Mouse (Mus musculus): ENCODE measurements around the gene Pnpla2. TPM values are rescaled to one million over a fixed set of nuclear protein-coding genes. Genes with fewer than 3 reads are reported as not detected.
"Not testable (repeated sequence)": the region's sequence is repeated elsewhere in the genome, so short reads cannot be mapped to it uniquely, and the experiment has no call there.

Gene Pnpla2
- polyA plus RNA-seq, 1 experiment from 2014 or later, result 17.2 TPM

DNA sequence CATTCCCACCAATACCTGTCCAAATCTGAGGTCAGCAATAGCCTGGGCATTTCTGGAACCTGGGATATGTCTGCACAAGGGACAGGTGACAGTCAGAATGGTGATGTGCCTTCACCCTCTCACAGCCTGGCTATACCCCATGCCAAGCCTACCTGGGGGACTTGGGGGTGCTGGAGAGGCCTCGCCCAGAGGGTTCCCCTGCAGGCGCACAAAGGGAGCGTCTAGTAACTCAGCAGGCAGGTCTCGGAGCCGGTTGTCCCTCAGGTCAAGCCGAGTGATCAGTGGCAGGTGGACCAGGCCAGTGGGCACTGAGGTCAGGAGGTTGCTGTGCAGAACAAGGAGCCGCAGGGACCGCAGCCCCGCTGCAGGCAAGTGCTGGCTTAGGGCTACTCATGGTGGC is 13.5 kb upstream of the Pnpla2 start:
- Histone ChIP-seq H3K27ac (replicated peaks) (no peak overlapping the region), H3K9ac (replicated peaks) (no peak overlapping the region), H3K4me3 (replicated peaks) (no peak overlapping the region), H3K9me3 (replicated peaks) (no peaks in the 10 kb centered on the region), H3K36me3 (no peaks in the 10 kb centered on the region), H3K4me1 (peaks cover 45% of the 10 kb centered on the region), H3K4me2 (no peak overlapping the region), H3K27me3 (replicated peaks) (no peaks in the 10 kb centered on the region)
- 94% methylated on average over 9 of the region's 9 CpGs for WGBS
- no peak for ATAC-seq (ENCODE audit: low FRiP score)

GRCm38 (mm10) chr7:141442199-141442598 is 12.8 kb upstream of the Pnpla2 start:
- Histone ChIP-seq H3K27me3 (replicated peaks) (no peaks in the 10 kb centered on the region), H3K9me3 (replicated peaks) (no peaks in the 10 kb centered on the region), H3K4me2 (peak overlapping the region; percentile 68; the same call in 1 of the 2 replicates), H3K9ac (replicated peaks) (0 out of 2 replicates have a peak overlapping the region, but pooled peaks have one; percentile 7), H3K4me3 (replicated peaks) (no peak overlapping the region), H3K27ac (replicated peaks) (no peak overlapping the region), H3K4me1 (peaks cover 43% of the 10 kb centered on the region), H3K36me3 (no peaks in the 10 kb centered on the region)
- no peak for ATAC-seq (ENCODE audit: low FRiP score)
- 93% methylated on average over 13 of the region's 13 CpGs for WGBS

- Histone ChIP-seq H3K4me1 (peaks cover 39% of the 10 kb centered on the region), H3K9ac (replicated peaks) (peak overlapping the region; percentile 38; the same call in 1 of the 2 replicates), H3K4me3 (replicated peaks) (peak overlapping the region; percentile 38), H3K27me3 (replicated peaks) (no peaks in the 10 kb centered on the region), H3K36me3 (no peaks in the 10 kb centered on the region), H3K27ac (replicated peaks) (no peak overlapping the region), H3K4me2 (peak overlapping the region; percentile 68), H3K9me3 (replicated peaks) (no peaks in the 10 kb centered on the region)
- ATAC-seq (ENCODE audit: low FRiP score), result no peak
- WGBS, result 25% methylated on average over 12 of the region's 12 CpGs
Measured at GRCm38 (mm10) chr7:141443081-141443821, 11.7 kb upstream of the Pnpla2 start.

GRCm38 (mm10) chr7:141443828-141444237 is 11.2 kb upstream of the Pnpla2 start, which contains the start of gene Pidd1:
Pidd1 (minus strand) TSS chr7:141444025.
- peak within 1 kb of the TSS; percentile 68 for H3K4me2 ChIP-seq

DNA sequence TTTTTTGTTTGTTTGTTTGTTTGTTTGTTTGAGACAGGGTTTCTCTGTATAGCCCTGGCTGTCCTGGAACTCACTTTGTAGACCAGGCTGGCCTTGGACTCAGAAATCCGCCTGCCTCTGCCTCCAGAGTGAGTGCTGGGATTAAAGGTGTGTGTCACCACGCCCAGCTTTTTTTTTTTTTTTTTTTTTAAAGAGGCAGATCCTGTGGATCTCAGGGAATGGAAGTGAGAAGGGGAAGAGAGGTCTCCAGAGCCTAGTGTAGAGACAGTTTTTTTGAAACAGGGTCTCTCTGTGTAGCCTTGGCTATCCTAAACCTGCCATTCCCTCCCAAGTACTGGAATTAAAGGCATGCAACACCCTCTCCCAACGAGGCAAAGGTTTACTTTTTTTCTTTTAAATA is 8.6 kb upstream of the Pnpla2 start:
- H3K9ac ChIP-seq (replicated peaks); H3K4me3 ChIP-seq (replicated peaks); H3K27me3 ChIP-seq (replicated peaks); ATAC-seq (ENCODE audit: low FRiP score); H3K9me3 ChIP-seq (replicated peaks): not testable (repeated sequence)
- H3K4me1 ChIP-seq, result peaks cover 43% of the 10 kb centered on the region
- 89% methylated on average over 3 of the region's 3 CpGs for WGBS
- H3K27ac ChIP-seq (replicated peaks), result peak overlapping the region; percentile 96; the same call in 1 of the 2 replicates
- peak overlapping the region; percentile 66 for H3K4me2 ChIP-seq
- peaks cover 24% of the 10 kb centered on the region for H3K36me3 ChIP-seq

More at GRCm38 (mm10) chr7:141443828-141444237, 11.2 kb upstream of the Pnpla2 start, which contains the start of gene Pidd1:
- peak within 1 kb of the TSS; percentile 38; the same call in 1 of the 2 replicates for H3K9ac ChIP-seq (replicated peaks)
- H3K36me3 ChIP-seq, result 0 out of 2 replicates have a peak, but pooled peaks cover 4% of the 10 kb centered on the region
- no peak for ATAC-seq (ENCODE audit: low FRiP score)
- peak within 1 kb of the TSS; percentile 38 for H3K4me3 ChIP-seq (replicated peaks)
- H3K9me3 ChIP-seq (replicated peaks), result no peaks in the 10 kb centered on the region
- peaks cover 43% of the 10 kb centered on the region for H3K4me1 ChIP-seq
- H3K27ac ChIP-seq (replicated peaks), result no peak within 1 kb of the TSS
- no peaks in the 10 kb centered on the region for H3K27me3 ChIP-seq (replicated peaks)
- WGBS, result under 1% methylated on average over 25 of the region's 25 CpGs

DNA sequence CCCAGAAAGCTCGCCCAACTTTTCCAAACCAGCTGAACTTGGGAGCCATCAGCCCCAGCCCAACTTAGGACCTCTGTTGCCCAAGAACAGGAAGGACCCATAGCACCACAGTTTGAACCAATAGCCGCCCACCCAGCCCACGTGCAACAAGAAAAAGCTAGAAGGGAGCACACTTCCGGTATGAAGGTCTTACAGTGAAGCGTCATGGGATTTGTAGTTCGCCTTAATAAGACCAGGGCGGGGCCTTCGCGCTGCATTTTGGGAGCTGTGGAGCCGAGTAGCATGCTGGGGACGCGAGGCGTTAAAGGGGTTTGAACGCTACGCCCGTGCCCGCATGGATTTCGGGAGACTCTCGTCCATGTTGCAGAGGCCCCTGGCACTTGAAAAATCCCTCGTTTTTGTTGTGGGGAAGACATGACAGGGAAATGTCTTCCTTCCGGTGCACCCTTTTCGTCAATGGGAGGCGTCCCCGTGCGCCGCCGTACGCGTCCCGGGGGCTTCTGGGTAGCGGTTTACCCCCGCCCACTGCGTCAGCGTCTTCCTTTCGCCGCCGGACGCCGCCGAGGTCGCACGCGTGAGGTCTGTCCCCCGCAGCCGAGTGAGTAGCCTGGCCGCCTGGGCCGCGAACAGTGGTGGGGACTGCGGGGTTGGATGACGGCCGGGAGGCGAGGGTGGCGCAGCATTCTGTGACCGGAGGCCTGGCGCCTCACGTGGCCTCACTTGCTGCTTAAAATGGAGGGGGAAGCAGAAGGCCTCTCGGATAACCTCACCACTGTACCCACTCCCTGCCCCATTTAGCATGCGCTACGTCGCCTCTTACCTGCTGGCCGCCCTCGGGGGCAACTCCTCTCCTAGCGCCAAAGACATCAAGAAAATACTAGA is 7.6 kb upstream of the Pnpla2 start, which contains the start of gene Rplp2:
TSS of gene Rplp2 (plus strand) at position 261 of the 882 bp plus-strand sequence.
- peak within 1 kb of the TSS; percentile 96 for H3K27ac ChIP-seq (replicated peaks)
- WGBS, result under 1% methylated on average over 62 of the region's 63 CpGs
- peak within 1 kb of the TSS; percentile 83 for H3K9ac ChIP-seq (replicated peaks)
- peak; percentile 94 for ATAC-seq (ENCODE audit: low FRiP score)
- H3K27me3 ChIP-seq (replicated peaks), result no peaks in the 10 kb centered on the region
- peaks cover 40% of the 10 kb centered on the region for H3K4me1 ChIP-seq
- peak within 1 kb of the TSS; percentile 75 for H3K4me3 ChIP-seq (replicated peaks)
- H3K9me3 ChIP-seq (replicated peaks), result no peaks in the 10 kb centered on the region
- peaks cover 34% of the 10 kb centered on the region for H3K36me3 ChIP-seq
- H3K4me2 ChIP-seq, result peak within 1 kb of the TSS; percentile 66

DNA sequence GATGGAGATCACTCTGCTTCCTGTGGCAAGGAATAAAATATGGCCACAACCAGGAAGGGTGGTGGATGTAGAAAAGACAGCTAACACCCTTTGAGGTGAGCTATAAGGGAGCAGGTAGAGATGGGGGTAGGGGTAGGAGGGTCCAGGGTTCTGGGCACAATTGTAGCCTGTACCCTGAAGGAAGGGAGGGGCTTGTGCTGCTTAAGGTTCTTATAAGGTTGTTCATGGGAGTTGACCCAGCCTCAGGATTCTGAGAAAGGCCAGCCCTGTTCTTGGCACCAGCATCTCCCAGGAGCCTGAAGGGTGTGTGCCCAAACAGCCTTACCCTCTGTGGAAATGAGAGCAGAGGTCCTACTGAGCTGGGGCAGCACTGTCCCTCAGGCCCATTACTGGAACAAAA is 3.1 kb upstream of the Pnpla2 start:
- Histone ChIP-seq H3K4me3 (replicated peaks) (no peak overlapping the region), H3K27ac (replicated peaks) (no peak overlapping the region), H3K27me3 (replicated peaks) (no peaks in the 10 kb centered on the region), H3K4me1 (peaks cover 36% of the 10 kb centered on the region), H3K36me3 (peaks cover 38% of the 10 kb centered on the region), H3K4me2 (no peak overlapping the region), H3K9me3 (replicated peaks) (no peaks in the 10 kb centered on the region), H3K9ac (replicated peaks) (no peak overlapping the region)
- ATAC-seq (ENCODE audit: low FRiP score), result no peak

DNA sequence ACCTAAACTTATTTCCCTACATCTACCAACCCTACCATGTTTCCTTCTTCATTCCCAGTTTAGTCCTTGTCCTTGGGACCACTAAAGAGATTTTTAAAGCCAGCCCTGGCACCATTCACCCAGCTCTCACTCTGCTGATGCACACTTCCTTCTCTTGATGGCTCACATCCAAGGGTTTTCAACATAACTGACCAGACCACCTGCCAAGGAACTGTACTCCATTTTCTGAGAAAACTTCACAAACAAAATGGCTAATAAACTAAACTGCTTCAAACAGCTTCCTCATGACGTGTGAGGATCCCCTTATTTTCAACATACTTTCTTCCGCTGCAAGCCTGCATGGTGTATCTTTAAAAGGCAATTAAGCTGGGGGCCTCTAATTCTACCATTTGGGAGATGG is 1.4 kb upstream of the Pnpla2 start:
- ATAC-seq (ENCODE audit: low FRiP score), result no peak
- Histone ChIP-seq H3K9me3 (replicated peaks) (no peaks in the 10 kb centered on the region), H3K4me1 (peaks cover 30% of the 10 kb centered on the region), H3K27me3 (replicated peaks) (no peaks in the 10 kb centered on the region), H3K27ac (replicated peaks) (no peak overlapping the region), H3K4me2 (no peak overlapping the region), H3K9ac (replicated peaks) (no peak overlapping the region), H3K36me3 (peaks cover 36% of the 10 kb centered on the region), H3K4me3 (replicated peaks) (no peak overlapping the region)
- 76% methylated on average over 2 of the region's 2 CpGs for WGBS

- H3K4me3 ChIP-seq (replicated peaks), result peak overlapping the region; percentile 61
- H3K4me1 ChIP-seq, result peaks cover 24% of the 10 kb centered on the region
- H3K27me3 ChIP-seq (replicated peaks), result peaks cover 18% of the 10 kb centered on the region
- peaks cover 34% of the 10 kb centered on the region for H3K36me3 ChIP-seq
- under 1% methylated on average over 23 of the region's 23 CpGs for WGBS
- ATAC-seq (ENCODE audit: low FRiP score), result peak; percentile 33
- H3K4me2 ChIP-seq, result peak overlapping the region; percentile 86
- peak overlapping the region; percentile 62 for H3K9ac ChIP-seq (replicated peaks)
- H3K9me3 ChIP-seq (replicated peaks), result no peaks in the 10 kb centered on the region
- H3K27ac ChIP-seq (replicated peaks), result peak overlapping the region; percentile 68
Measured at GRCm38 (mm10) chr7:141455610-141456314, 764 bp downstream of the Pnpla2 start.

GRCm38 (mm10) chr7:141456739-141457138 is 1.7 kb downstream of the Pnpla2 start:
- H3K4me2 ChIP-seq, result peak overlapping the region; percentile 86

GRCm38 (mm10) chr7:141457236-141457635 is 2.2 kb downstream of the Pnpla2 start:
- no peaks in the 10 kb centered on the region for H3K9me3 ChIP-seq (replicated peaks)
- H3K36me3 ChIP-seq, result peaks cover 19% of the 10 kb centered on the region
- 94% methylated on average over 14 of the region's 14 CpGs for WGBS
- H3K27me3 ChIP-seq (replicated peaks), result peaks cover 32% of the 10 kb centered on the region
- no peak overlapping the region for H3K9ac ChIP-seq (replicated peaks)
- H3K4me1 ChIP-seq, result peaks cover 33% of the 10 kb centered on the region
- H3K4me3 ChIP-seq (replicated peaks), result no peak overlapping the region
- ATAC-seq (ENCODE audit: low FRiP score), result no peak
- H3K4me2 ChIP-seq, result no peak overlapping the region
- no peak overlapping the region for H3K27ac ChIP-seq (replicated peaks)

More at GRCm38 (mm10) chr7:141456739-141457138, 1.7 kb downstream of the Pnpla2 start:
- Histone ChIP-seq H3K27ac (replicated peaks) (no peak overlapping the region), H3K4me1 (peaks cover 28% of the 10 kb centered on the region), H3K9me3 (replicated peaks) (no peaks in the 10 kb centered on the region), H3K4me3 (replicated peaks) (no peak overlapping the region), H3K27me3 (replicated peaks) (peaks cover 27% of the 10 kb centered on the region), H3K9ac (replicated peaks) (no peak overlapping the region), H3K36me3 (peaks cover 24% of the 10 kb centered on the region)
- ATAC-seq (ENCODE audit: low FRiP score), result no peak
- WGBS, result 92% methylated on average over 6 of the region's 6 CpGs
